Mouse (Mus musculus) bone marrow, adult 2 months (tissue): ENCODE data around the gene Diaph3.

Source experiments
- CTCF ChIP-seq: fragments of 200-500 bp; IDR thresholded peaks from 2 replicates; pipeline ENCODE4 v1.5.1; 2011; ENCODE audit warnings: low read length, control low read depth; ENCODE audit not compliant: control insufficient read depth, insufficient read depth
- POLR2A ChIP-seq: fragments of 200-500 bp; IDR thresholded peaks from 2 replicates; pipeline ENCODE4 v1.6.1; 2011; ENCODE audit warnings: low read depth, mild to moderate bottlenecking, control low read depth, low read length, borderline replicate concordance; ENCODE audit not compliant: control insufficient read depth

- no peak for TF ChIP-seq POLR2A
- TF ChIP-seq CTCF = no peak
Observed at GRCm38 (mm10) chr14:86834269-86834668, 306.8 kb downstream of the Diaph3 start.
